In the genomic region with DNA sequence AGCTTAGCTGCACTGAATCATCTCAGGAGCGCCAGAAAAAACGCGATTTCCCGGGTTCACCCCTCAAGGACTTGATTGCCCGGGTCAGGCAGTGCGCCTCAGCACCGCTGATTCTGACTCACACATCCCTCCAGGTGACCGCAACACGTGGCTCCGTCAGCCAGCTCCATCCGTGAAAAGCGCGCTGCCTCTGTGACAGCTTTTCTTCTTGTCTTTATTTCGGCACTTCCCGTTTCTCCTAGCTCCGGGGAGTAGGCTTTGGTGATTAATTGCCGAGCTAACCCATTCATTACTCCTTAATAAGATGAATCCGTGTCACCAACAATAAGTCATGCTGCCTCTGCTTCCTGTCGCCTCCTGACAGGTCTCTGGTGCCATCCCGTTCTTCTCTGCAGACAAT, we compare ENCODE assay signal across 10 mouse cellular contexts.
DNase-seq lines count a peak whose midpoint lies in the region; ATAC-seq and TF ChIP-seq lines count a peak whose summit lies in the region.
"Had no signal": no experiment of that assay in that cellular context is flagged by ENCODE, and none has a peak within 500 bp of the region (broad histone marks: within the 10 kb centered on the region; RNA-seq: fewer than 3 reads in every experiment).

No protein-coding gene starts in this region.

- no peaks in the 10 kb centered on the region for H3K9me3 ChIP-seq in heart, embryonic 16.5 days (replicated peaks; ENCODE audit: control insufficient read depth, low read length)
- no peaks in the 10 kb centered on the region for H3K9me3 ChIP-seq in forebrain, embryonic 13.5 days (replicated peaks)
- H3K9me3 ChIP-seq in limb, embryonic 14.5 days (ENCODE audit: control insufficient read depth, low read length): no peaks in the 10 kb centered on the region

- H3K9ac ChIP-seq in heart, embryonic 16.5 days (ENCODE audit: low read length): no peak overlapping the region
- H3K9ac ChIP-seq in forebrain, embryonic 13.5 days: no peak overlapping the region
- no peak overlapping the region for H3K9ac ChIP-seq in limb, embryonic 14.5 days (ENCODE audit: low read depth, low read length, severe bottlenecking)

- TF ChIP-seq POLR2A in limb, embryonic 14.5 days (IDR thresholded peaks at IDR 0.05; ENCODE audit: borderline replicate concordance, extremely low read depth, insufficient read depth, insufficient read length): no peak

- H3K4me3 ChIP-seq in heart, embryonic 16.5 days (ENCODE audit: low read length): no peak overlapping the region
- H3K4me3 ChIP-seq in forebrain, embryonic 13.5 days: peak overlapping the region; percentile 16
- no peak overlapping the region for H3K4me3 ChIP-seq in limb, embryonic 14.5 days (replicated peaks; ENCODE audit: low read length)
- H3K4me3 ChIP-seq: left cerebral cortex, adult 2 months had no signal

- peaks cover 6% of the 10 kb centered on the region; the same call in 1 of the 2 replicates for H3K4me1 ChIP-seq in heart, embryonic 16.5 days (ENCODE audit: control insufficient read depth, insufficient read depth, low read length)
- peaks cover 16% of the 10 kb centered on the region for H3K4me1 ChIP-seq in forebrain, embryonic 13.5 days
- peaks cover 4% of the 10 kb centered on the region; the same call in 1 of the 2 replicates for H3K4me1 ChIP-seq in limb, embryonic 14.5 days (ENCODE audit: control insufficient read depth, insufficient read depth, low read length)

- ATAC-seq in heart, embryonic 16.5 days (replicated peaks; ENCODE audit: extremely low read depth, insufficient read depth, low FRiP score): no peak
- ATAC-seq in forebrain, embryonic 13.5 days: peak; percentile 67
- no peak for ATAC-seq in limb, embryonic 14.5 days (ENCODE audit: low FRiP score, low read depth)

- H3K4me2 ChIP-seq in heart, embryonic 16.5 days (ENCODE audit: low read depth, low read length): peak overlapping the region; percentile 5; the same call in 1 of the 2 replicates
- peak overlapping the region; percentile 52 for H3K4me2 ChIP-seq in forebrain, embryonic 13.5 days
- H3K4me2 ChIP-seq in limb, embryonic 14.5 days (replicated peaks; ENCODE audit: low read depth, low read length, severe bottlenecking): peak overlapping the region; percentile 24; the same call in 1 of the 2 replicates

- 0 out of 2 replicates have a peak, but pooled peaks cover 3% of the 10 kb centered on the region for H3K27me3 ChIP-seq in heart, embryonic 16.5 days (ENCODE audit: control insufficient read depth, insufficient read depth, low read length)
- no peaks in the 10 kb centered on the region for H3K27me3 ChIP-seq in forebrain, embryonic 13.5 days
- peaks cover 4% of the 10 kb centered on the region; the same call in 1 of the 2 replicates for H3K27me3 ChIP-seq in limb, embryonic 14.5 days (ENCODE audit: control insufficient read depth, insufficient read depth, low read length)

- WGBS in heart, embryonic 16.5 days: 27% methylated on average over 20 of the region's 20 CpGs
- 8% methylated on average over 20 of the region's 20 CpGs for WGBS in forebrain, embryonic 13.5 days
- WGBS in limb, embryonic 14.5 days: 13% methylated on average over 20 of the region's 20 CpGs

- H3K36me3 ChIP-seq in heart, embryonic 16.5 days (ENCODE audit: control insufficient read depth, insufficient read depth): no peaks in the 10 kb centered on the region
- H3K36me3 ChIP-seq in forebrain, embryonic 13.5 days (ENCODE audit: poor library complexity, severe bottlenecking): no peaks in the 10 kb centered on the region
- no peaks in the 10 kb centered on the region for H3K36me3 ChIP-seq in limb, embryonic 14.5 days (ENCODE audit: control insufficient read depth, insufficient read depth, low read length)
- H3K36me3 ChIP-seq: G1E had no signal

- no peak for DNase-seq in heart, adult 8-10 months (ENCODE audit: low spot score)
- DNase-seq in MEL-GATA-1-ER (ENCODE audit: extremely low read depth, low read depth): peak; percentile 65
- DNase-seq in limb, embryonic 14.5 days (ENCODE audit: low spot score): no peak
- peak; percentile 77 for DNase-seq in retina, postnatal 1 day
- DNase-seq in gastrocnemius, adult 8-10 months (ENCODE audit: low spot score in 2 of 2): no peak
- DNase-seq in layer of hippocampus, adult 9-10 months (ENCODE audit: low spot score): no peak

- no peak overlapping the region for H3K27ac ChIP-seq in heart, embryonic 16.5 days (ENCODE audit: low read length)
- no peak overlapping the region for H3K27ac ChIP-seq in forebrain, embryonic 13.5 days
- no peak overlapping the region for H3K27ac ChIP-seq in limb, embryonic 14.5 days (replicated peaks; ENCODE audit: low read depth, low read length)
- H3K27ac ChIP-seq: left cerebral cortex, adult 2 months had no signal

Comparison
In these comparisons a context has a peak if more than half of its experiments do, and no peak if none do; other contexts are left out.
1. DNase-seq: peak in MEL-GATA-1-ER (single experiment) and retina, postnatal 1 day (single experiment); none in heart, adult 8-10 months (single experiment), limb, embryonic 14.5 days (single experiment), gastrocnemius, adult 8-10 months (0 of 2) and layer of hippocampus, adult 9-10 months (single experiment).
2. Peak in every context shown above with its lines, with median percentiles within 50 percentile points of each other: H3K4me2 ChIP-seq.